Mouse (Mus musculus): ENCODE results near the gene Grid1. TPM values are rescaled to one million over a fixed set of nuclear protein-coding genes. Genes with fewer than 3 reads are reported as not detected.

Grid1 gene
- polyA plus RNA-seq, 1 experiment from 2014 or later, result 0.05 TPM

- no peak for DNase-seq (ENCODE audit: low spot score)
Measured at GRCm38 (mm10) chr14:35197371-35197770, 377.5 kb downstream of the Grid1 start.

DNA sequence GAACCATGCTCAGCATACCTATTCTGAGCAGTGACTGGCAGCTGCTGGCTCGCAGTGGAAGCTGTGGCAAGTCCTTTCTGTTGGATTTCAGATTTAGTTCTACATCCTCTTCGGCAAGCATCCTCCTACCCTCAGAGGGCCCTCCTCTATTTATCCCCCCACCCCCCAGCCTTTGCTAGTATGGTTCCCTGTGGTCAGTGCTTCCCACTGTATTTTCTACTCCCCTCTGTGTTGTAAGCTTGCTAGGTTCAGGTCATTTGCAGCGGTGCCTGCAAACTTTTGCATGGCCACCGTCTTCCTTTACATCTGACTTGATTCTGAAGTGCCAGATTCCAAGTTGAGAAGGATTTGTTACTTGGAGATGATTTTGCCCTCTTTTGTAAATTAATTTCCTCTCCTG is 378.5 kb downstream of the Grid1 start:
- no peak for DNase-seq (ENCODE audit: low spot score)

- DNase-seq (ENCODE audit: low spot score), result no peak
Measured at GRCm38 (mm10) chr14:35198899-35199298, 379.0 kb downstream of the Grid1 start.

DNA sequence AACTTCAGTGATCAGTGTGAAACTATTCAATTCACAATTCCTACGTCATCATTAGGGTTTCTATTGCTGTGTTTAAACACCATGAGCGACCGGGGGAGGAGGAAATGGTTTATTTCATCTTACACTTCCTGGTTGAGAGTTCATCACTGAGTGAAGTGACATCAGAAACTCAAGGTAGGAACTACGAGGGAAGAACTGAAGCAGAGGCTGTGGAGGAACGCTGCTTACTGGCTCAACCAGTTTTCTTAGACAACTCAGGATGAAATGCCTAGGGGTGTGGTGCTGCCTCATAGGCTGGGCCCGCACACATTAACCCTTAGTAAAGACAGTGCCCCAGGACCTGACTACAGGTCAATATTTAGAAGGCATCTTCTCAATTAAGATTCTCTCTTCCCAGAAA is 389.5 kb downstream of the Grid1 start:
- no peak for DNase-seq (ENCODE audit: low spot score)

GRCm38 (mm10) chr14:35219021-35219420 is 399.1 kb downstream of the Grid1 start:
- DNase-seq (ENCODE audit: low spot score), result no peak

DNA sequence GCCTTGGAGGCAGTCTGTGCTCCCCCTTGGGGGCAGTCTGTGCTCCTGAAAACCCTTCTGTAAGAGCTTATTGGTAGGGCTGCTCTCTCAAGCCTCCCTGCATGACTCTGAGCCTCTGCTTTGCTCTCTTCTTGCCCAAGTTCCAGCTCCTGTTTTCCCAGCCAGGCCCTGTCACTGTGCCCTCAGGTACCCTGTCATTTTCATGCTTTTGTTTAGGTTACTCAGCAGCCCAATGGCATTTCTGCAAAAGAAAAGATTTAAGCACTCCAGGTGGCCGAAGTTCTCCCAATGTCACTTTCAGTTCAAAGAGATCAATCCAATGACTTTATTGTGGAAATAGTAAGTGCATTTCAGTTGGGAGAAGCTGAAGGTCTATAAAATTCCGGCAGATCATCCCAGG is 402.3 kb downstream of the Grid1 start:
- DNase-seq (ENCODE audit: low spot score), result no peak

- DNase-seq (ENCODE audit: low spot score), result no peak
Measured at GRCm38 (mm10) chr14:35227581-35227980, 407.7 kb downstream of the Grid1 start.

DNA sequence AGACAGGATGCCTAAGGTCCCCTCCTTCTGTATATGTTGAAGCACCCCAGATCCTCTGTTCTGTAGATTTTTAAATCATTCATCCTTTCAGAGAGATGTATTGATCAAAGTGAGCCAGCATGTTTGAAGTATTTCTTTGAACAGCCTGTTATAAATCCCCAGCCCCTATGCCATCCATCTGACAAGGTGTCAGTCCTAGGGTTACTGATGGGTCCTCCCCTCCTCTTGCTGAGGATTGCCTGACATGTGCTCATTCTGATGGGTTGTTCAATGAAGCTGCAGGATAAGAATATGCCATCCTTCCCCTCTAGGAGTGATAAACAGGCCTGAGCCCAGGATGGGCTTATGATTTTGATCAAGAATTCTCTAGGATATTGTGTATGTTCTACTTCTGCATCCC is 411.5 kb downstream of the Grid1 start:
- no peak for DNase-seq (ENCODE audit: low spot score)

- no peak for DNase-seq (ENCODE audit: low spot score)
Measured at GRCm38 (mm10) chr14:35242882-35243281, 423.0 kb downstream of the Grid1 start.

DNA sequence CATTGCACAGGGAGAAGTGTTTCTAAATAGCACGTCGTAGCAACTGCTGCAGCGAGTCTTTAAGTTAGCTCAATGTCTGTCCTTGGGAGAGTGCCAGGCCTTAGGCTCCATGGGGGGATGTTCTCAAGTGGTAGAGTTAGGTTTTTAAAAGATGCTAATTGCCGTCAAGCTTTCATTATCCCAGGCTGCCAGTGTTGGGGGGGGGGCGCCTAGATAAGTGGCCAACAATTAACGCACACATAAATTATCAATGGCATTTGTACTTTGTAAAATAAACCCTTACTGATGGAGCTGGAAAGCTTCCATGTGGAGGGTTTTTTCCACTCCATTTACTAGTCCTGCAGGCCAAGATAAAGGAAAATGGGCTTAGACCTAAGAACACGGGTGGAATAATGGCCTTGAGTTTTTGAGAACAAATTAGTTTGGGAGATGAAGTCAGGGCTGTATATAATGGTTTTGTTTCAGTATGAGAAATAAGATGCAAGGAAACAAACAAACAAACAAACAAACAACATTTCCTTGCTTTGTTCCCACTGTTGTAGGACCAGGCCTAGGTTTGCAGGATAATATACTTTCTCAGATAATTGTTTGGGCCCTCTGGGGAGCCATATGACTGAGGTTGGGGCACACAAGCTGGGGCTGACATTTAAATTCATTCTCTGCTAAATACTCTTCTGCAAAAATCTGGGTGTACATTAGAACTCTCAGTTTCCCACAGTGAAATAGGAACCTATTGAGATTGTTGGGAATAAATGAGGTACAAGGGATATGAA is 425.1 kb downstream of the Grid1 start:
- no peak for DNase-seq (ENCODE audit: low spot score)

GRCm38 (mm10) chr14:35250412-35250811 is 430.5 kb downstream of the Grid1 start:
- DNase-seq (ENCODE audit: low spot score), result no peak

DNA sequence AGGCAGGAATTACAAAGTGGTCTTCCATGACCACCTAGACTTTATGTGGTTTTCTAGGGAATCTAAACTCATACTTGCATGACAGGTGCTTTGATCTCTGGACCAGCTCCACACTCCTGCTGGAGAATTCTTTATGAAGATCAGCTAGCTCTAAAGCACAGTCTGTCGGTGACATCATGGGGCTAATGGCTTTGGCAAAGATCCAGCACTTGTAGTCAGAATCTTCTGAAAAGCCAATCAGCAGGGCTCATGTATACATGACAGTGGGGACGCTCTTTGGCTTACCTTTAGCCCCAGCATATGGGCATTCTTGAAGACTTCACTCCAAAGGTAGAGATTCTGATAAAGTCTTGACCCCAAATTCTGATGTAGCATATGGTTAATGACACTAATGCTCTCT is 434.6 kb downstream of the Grid1 start:
- DNase-seq (ENCODE audit: low spot score), result no peak

- no peak for DNase-seq (ENCODE audit: low spot score)
Measured at GRCm38 (mm10) chr14:35270260-35270659, 450.4 kb downstream of the Grid1 start.

DNA sequence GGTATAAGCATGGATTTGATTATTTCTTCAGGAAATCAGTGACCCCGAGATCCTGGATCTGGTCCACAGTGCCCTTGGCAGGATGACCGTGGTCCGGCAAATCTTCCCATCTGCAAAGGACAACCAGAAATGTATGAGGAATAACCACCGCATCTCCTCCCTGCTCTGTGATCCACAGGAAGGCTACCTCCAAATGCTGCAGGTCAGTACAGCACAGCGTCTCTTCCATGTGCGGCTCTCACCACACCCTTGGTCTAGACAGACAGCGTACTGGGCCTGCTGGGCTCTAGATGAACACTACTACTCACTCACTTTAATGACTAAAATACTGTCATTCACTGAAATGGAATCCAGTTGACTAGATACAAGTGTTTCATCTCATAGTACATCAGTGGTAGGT is 489.3 kb downstream of the Grid1 start:
- no peak for DNase-seq (ENCODE audit: low spot score)

GRCm38 (mm10) chr14:35313380-35314299 is 493.7 kb downstream of the Grid1 start:
- DNase-seq (ENCODE audit: low spot score), result no peak

- no peak for DNase-seq (ENCODE audit: low spot score)
Measured at GRCm38 (mm10) chr14:35326306-35326705, 506.4 kb downstream of the Grid1 start.

- DNase-seq (ENCODE audit: low spot score), result no peak
Measured at GRCm38 (mm10) chr14:35336561-35336960, 516.7 kb downstream of the Grid1 start.

DNA sequence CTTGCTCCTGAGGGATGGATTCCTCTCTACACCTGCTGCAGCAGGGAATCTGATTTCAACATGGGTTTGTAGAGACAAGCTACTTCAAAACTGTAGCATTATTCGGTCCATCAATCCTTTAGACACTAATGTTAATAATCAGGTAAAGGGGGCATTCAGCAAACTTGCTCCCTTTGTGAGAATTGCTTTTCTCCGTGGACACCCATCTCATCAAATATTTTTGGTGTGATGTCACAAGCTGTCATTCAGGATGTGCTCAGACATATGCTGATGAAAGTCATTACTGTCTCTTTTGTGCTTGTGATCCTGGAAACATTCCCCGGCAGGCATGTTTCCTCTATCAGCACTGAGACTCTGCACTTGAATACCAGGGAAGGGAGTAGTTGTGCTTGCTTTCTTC is 536.1 kb downstream of the Grid1 start:
- no peak for DNase-seq (ENCODE audit: low spot score)

- DNase-seq (ENCODE audit: low spot score), result no peak
Measured at GRCm38 (mm10) chr14:35356480-35357085, 536.7 kb downstream of the Grid1 start.

DNA sequence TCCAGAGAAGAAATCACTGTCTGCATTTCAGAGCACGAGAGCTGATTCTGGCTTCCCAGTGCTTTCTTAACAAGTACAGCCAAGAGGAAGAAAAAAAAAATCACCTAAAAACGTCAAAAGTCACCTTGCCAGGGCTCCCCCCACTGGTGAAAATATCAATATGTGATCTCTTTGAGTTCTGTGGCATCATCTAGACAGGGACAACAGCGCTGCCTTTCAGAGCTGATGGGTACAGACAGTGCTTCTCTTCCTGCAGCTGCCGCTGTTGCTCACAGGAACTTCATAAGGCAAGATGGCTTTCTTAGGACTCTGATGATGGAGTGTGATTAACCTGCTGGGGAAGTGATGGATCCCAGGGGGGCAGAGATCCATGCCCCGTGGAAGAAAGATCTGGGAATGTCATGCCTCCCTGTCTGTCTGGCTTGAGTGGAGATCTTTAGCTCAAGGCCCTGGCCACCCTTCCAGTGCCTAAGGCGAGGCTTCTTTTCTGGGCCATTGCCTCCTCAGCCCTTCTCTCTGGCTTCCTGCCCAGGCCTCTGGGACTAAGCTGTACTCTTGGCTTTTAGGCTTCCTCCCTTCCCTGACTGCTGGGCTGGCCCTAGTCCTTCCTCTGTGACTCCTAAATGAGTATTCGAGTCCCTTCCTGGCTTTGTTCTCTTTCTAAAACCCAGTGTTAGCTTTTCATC is 538.4 kb downstream of the Grid1 start:
- DNase-seq (ENCODE audit: low spot score), result no peak

DNA sequence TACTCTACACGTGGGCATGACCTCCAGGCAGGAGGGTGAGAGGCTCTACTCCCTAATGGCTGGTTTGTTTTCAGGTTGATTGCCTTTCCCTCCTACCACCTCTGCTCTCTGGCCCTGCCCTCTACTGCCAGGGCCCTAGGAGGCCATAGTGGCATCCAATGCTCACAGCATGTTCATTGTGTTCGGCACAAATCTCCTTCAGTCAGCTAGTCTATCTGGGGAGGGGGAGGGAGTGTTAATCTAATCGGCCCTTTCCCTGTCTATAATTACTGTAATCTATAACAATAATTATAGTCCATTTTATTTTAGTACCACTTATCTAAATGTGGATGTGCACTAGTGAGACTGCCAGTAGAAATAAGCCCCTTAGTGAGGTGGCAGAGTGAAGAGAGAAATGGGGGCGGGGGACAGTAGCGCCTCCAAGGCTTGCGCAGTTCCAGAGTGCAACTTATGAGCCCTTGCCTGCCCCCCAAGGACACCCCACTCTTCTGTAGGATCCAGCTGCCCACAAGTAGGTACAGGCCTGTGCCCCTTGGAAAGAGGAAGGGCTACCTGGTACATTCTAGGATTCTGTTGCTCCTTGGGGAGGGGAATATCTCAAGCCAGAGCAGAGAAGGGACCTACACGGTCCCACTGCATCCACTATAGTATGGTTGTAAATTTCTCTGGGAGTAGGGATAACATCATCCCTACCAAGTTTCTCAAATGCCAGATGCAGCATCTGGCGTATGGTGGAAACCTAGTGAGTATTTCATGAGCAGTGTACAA is 545.5 kb downstream of the Grid1 start:
- DNase-seq (ENCODE audit: low spot score), result no peak

Data from thymus, postnatal 0 days (tissue).